Mouse (Mus musculus): ENCODE measurements at regions not wholly inside any gene's neighbourhood (a gene's known extent, or its start where the extent isn't known, plus 50 kb on each side); places are given as distances from the start of the nearest gene placed in this dataset.

- TF ChIP-seq CTCF (IDR thresholded peaks at IDR 0.05; ENCODE audit: insufficient read depth, low read depth, low read length) (no peak), POLR2A (IDR thresholded peaks at IDR 0.05; ENCODE audit: insufficient read depth, low read depth, low read length) (no peak)
Measured at GRCm38 (mm10) chr7:129779939-129780338, 188.3 kb downstream of the Wdr11 start.

All from olfactory bulb, adult 2 months (tissue).